Mouse (Mus musculus) skeletal muscle tissue, postnatal 0 days (tissue): ENCODE results near the gene Hinfp. TPM values are rescaled to one million over a fixed set of nuclear protein-coding genes. Genes with fewer than 3 reads are reported as not detected.

Source experiments
- microRNA-seq, 2 experiments: library from miRNA; unstranded; fragments of <30 nt; microRNA quantifications; one replicate each; pipeline ENCODE4; 2016
- polyA plus RNA-seq: library from polyadenylated mRNA; unstranded; fragments of >200 nt; fragmentation: Nextera tagmentation; extraction: Ambion mirVana; gene quantifications from 2 replicates; pipeline ENCODE4 v1.2.1, GENCODE M21; 2015

Hinfp gene
- 7.5 and 7.7 TPM in 2 replicates for polyA plus RNA-seq

DNA sequence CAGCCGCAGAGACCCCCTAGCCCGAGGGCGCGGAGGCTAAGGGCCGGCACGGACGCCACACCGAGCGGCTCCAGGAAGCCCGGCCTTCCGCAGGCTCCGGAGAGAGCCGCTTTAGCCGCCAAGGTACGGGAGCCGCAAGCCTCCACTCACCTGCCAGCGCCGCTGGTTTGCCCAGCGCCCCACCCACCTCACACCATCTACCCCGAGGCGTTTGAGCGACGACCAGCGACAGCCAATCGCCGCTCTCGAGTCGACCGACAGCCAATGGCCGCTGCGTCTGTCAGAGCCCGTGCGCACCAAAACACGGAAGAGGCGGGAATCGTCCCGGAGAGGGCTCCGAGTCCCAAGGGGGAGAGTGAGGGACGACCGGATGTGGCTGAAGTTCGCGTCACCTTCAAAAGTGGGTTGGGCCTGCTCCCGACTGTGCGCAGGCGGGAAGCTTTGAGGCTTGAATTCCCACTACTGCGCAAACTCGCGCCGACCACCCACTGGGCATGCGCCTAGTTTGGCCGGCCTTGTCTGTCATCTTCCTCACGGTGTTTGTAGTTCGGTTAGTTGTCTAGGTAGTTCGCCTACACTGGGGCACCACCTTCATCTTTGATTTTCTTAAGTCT, at the start of gene Hinfp:
Gene Hinfp, minus strand, starts transcription at position 206 of the 614 bp plus-strand sequence.

DNA sequence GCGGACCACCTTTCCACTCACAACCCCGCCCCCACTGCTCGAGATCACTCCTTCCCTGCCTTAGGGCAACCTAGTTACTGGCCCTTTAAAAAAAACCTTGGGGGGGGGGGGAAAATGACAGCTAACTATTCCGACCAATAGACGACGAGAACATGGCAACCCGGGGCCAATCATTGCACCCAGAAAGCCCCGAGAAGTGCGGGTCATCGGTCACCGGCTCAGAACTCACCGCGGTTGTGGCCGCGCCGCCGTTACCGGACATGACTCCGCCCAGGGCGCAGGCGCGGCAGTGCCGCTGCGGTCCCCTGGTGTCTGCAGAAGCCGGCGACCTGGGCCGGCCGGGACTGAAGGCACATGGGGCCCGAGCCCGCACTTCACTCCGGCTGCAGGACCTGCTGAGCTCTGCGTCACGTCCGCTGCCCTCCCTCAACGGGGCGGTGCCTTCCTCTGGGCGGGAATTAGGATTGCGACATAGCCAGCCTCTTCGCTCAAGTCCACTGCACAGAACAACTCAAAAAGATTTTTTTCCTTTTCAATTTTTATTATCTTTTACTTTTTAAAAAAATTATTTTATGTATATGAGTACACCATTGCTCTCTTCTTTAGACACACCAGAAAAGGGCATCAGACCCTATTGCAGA, 38.4 kb upstream of the Hinfp start, which contains the start of gene Hmbs:
Gene Hmbs, minus strand, starts transcription at position 448 of the 641 bp plus-strand sequence.

DNA sequence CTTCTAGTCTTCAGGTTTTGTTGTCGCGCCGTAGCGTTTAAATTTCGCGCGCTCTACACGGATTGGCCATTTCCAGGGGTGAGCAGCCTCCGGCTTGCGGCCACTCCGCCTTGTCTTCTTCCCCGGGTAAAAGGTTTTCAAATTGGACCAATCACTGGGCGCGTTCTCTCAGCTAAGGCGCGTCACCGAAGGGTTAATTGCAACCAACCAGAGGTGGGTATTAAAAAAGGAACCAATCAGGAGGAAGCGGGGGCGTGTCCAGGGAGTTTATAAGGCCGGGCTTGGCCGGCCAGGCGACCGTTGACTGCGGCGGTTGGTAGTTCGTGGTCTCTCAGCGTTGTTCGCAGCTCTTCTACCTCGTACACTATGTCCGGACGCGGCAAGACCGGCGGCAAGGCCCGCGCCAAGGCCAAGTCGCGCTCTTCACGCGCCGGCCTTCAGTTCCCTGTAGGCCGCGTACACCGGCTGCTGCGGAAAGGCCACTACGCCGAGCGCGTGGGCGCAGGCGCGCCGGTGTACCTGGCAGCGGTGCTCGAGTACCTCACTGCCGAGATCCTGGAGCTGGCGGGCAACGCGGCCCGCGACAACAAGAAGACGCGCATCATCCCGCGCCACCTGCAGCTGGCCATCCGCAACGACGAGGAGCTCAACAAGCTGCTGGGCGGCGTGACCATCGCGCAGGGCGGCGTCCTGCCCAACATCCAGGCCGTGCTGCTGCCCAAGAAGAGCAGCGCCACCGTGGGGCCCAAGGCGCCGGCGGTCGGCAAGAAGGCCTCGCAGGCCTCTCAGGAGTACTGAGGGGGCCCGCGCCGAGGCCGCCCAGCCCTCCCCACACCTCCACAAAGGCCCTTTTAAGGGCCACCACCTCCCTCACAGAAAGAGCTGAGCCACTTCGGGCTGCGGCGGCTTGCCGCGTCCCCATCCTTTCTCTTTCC, 29.2 kb upstream of the Hinfp start, which contains the start of gene H2afx:
Gene H2afx, plus strand, starts transcription at position 299 of the 935 bp plus-strand sequence.

DNA sequence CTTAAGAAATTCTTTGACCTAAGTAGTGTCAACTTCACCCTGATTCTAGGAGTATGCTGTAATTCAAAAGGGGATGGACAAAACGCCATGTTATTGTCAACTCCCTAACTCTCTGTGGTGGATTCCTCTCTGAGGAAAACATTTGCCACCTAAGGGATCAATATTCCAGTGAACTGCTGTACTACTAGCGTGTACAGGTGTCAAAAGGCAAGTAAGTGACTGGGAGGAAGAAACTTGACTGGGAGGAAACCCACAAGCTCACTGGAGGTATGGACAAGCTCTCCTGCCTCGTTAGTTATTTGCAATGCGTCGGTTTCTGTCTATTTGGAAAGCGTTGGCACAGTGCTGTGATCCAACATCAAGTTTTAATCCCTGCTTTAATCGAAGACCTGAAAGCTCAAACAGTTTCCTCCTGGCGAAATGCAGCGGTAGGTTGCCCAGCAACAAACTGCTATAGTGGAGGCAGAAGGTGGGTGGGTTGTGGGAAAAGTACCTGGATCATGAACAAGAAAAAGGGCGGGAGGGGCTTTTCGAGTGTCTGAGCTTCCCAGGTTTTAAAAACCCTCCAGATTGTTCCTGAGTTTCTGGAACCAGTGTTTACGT, 20.4 kb upstream of the Hinfp start, which contains the start of gene Dpagt1:
Gene Dpagt1, plus strand, starts transcription at position 252 of the 603 bp plus-strand sequence.

DNA sequence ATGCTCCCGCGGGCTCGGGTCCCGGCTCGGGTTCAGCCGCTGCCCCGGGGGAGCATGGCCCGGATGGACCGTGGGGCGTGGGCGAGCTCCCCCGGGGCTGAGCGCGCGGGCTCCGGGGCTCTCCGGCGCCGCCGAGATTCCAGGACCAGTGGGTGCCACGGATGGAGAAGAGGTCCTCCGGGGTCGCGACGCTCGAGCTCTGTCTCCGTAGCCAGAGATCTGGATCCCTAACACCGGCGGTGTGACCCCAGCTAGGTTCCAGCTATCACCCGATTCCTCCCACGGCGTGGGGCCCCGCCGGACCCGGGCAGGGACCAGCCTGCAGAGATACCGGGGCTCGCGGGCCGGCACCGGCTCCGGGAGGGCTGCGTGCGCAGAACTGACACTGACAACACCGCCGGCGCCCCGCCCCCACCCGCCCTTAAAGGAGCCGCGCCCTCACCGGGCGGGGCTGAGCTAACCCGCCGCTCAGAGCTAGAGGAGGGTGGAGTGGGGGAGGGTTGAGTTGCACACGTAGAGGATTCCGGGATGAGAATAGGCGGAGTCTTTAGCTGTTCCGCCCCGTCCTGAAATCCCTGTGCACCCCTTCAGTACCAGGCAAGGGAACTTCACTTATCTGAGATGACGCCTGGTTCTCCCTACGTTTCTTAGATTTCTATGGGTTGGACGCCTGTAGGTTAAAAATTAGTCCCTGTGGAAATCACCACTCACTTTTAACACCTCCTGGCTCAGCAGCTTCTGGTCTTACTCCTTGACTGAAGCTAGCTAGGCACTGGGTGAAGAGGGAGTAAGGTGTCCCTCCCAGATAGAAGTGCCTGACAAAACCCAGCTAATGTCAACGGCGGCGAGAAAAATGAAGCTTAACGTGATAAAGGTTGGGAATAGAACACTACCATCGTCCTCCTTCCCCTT, 14.7 kb upstream of the Hinfp start, which contains the start of gene C2cd2l:
Gene C2cd2l, minus strand, starts transcription at position 399 of the 912 bp plus-strand sequence.

DNA sequence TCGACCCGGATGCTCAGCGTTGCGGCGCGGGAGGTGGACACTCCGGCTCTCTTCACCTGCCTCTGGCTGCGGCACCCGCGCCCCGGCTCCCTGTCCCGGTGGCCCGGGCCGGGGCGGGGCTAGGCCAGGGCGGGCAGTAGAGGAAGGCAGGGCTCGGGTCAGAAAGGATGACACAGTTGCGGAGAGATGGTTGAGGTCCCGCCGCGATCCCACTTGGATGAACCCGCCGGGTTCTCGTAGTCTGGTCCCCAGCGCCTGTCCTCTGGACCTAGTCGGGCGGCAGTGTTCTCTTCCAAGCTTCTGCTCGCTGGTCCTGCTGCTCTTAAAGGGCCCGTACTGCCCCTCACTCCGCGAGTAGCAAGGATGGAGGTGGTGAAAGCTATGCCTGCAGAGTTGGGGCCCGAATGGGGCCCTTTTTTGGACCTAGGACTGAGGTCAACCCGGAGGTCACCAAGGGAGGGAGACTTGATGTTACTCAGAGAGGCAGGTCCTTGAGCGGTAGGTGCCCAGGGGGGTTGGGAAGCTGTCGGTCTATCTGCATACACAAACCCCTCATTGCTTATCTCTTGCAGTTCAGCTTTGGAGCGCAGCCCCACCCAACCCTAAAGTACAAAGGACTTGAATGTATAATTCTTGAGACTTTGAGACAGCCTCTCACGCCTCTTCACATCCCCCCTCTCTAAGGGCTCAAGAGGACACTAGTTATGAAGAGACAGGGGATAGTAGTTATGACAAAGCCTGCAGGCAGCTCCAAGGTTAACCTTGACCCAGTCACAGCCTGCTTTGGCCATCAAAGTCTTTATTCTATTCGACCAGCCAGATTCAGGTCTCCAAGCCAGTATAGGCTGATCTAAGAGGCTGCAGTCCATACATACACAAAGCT, 17.2 kb downstream of the Hinfp start, which contains the start of gene Abcg4:
Gene Abcg4, minus strand, starts transcription at position 540 of the 883 bp plus-strand sequence.

DNA sequence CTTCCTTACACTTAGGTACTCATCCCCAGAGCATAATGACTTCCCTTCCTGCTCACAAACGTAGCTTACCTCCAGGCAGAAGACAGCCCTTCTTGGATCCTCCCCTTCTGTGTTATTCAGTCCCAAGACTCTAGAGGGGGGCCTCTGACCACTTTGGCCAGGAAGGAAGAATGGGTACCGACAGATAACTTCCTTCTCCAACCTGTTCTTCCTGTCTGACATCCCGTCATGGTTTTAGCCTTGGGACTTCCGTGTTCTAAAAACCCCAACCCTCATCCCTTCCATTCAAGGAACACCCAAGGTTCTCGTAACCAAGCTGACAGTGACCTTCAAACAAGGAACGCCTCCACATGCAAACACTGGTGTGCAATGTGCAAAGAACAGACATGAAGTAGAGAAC, 37.0 kb downstream of the Hinfp start, which contains the start of gene Nlrx1:
Gene Nlrx1, minus strand, starts transcription at position 168 of the 400 bp plus-strand sequence.

DNA sequence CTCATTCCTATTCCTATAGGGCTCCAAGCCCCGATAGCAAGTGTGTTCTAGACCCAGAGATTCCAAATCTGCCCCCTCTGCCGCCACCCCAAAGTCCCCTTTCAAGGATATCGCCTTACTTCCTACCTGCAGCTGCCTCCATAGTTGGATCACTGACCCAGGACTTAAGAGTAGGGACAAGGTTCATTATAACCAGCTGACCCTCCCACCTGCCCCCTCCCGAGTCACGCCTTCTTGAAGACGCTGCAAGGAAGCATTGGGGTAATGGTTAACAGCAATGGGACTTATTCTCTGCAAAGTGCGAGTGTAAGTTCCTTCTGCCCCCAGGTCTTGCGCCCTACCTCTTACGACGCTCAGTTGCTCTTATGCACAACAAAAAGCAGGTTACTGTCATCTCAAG, 54.2 kb downstream of the Hinfp start, which contains the start of gene Pdzd3:
Gene Pdzd3, minus strand, starts transcription at position 158 of the 400 bp plus-strand sequence.

Small RNAs within 50 kb of the gene (microRNA-seq; reads per million reads assigned to microRNA genes)
- gene Gm44335: 0 reads per million in 2 experiments

Other genes starting within 250 kb of the Hinfp start
- 134 and 136 TPM in 2 replicates for gene Usp2, start 238.7 kb downstream of the Hinfp start, polyA plus RNA-seq
- gene Mfrp, start 203.9 kb downstream of the Hinfp start, polyA plus RNA-seq: not detected in 2 replicates
- gene C1qtnf5, start 198.4 kb downstream of the Hinfp start, polyA plus RNA-seq: 3.1 and 4.4 TPM in 2 replicates
- gene Gm49380, start 192.2 kb downstream of the Hinfp start, polyA plus RNA-seq: 0.21 TPM in 1 of 2 replicates, not detected in the other
- gene Rnf26, start 192.2 kb downstream of the Hinfp start, polyA plus RNA-seq: 15.9 and 18.6 TPM in 2 replicates
- 42.7 and 51.8 TPM in 2 replicates for gene Mcam, start 171.2 kb downstream of the Hinfp start, polyA plus RNA-seq
- 4.2 and 5.2 TPM in 2 replicates for gene Cbl, start 71.6 kb downstream of the Hinfp start, polyA plus RNA-seq
- not detected in 2 replicates for gene Ccdc153, start 65.0 kb downstream of the Hinfp start, polyA plus RNA-seq
- not detected in 2 replicates for gene Pdzd3, start 54.2 kb downstream of the Hinfp start, polyA plus RNA-seq
- 10.4 and 10.9 TPM in 2 replicates for gene Nlrx1, start 37.1 kb downstream of the Hinfp start, polyA plus RNA-seq
- gene Abcg4, start 17.1 kb downstream of the Hinfp start, polyA plus RNA-seq: 0.38 and 0.58 TPM in 2 replicates
- 3.5 and 6.5 TPM in 2 replicates for gene C2cd2l, start 14.6 kb upstream of the Hinfp start, polyA plus RNA-seq
- 19.2 and 20.1 TPM in 2 replicates for gene Dpagt1, start 20.3 kb upstream of the Hinfp start, polyA plus RNA-seq
- 55.3 and 61.5 TPM in 2 replicates for gene H2afx, start 29.0 kb upstream of the Hinfp start, polyA plus RNA-seq
- gene Hmbs, start 38.6 kb upstream of the Hinfp start, polyA plus RNA-seq: 44.7 and 48.8 TPM in 2 replicates
- 17.4 and 18.7 TPM in 2 replicates for gene Vps11, start 56.0 kb upstream of the Hinfp start, polyA plus RNA-seq
- 5.4 and 5.8 TPM in 2 replicates for gene Hyou1, start 73.8 kb upstream of the Hinfp start, polyA plus RNA-seq
- 57.2 and 57.6 TPM in 2 replicates for gene Slc37a4, start 91.2 kb upstream of the Hinfp start, polyA plus RNA-seq
- gene Rps25, start 101.5 kb upstream of the Hinfp start, polyA plus RNA-seq: 1,824 and 1,924 TPM in 2 replicates
- 70.1 and 75.2 TPM in 2 replicates for gene Trappc4, start 101.9 kb upstream of the Hinfp start, polyA plus RNA-seq
- 14.7 and 17.9 TPM in 2 replicates for gene Ccdc84, start 112.9 kb upstream of the Hinfp start, polyA plus RNA-seq
- not detected in 2 replicates for gene Foxr1, start 135.5 kb upstream of the Hinfp start, polyA plus RNA-seq
- gene Upk2, start 149.3 kb upstream of the Hinfp start, polyA plus RNA-seq: 0.16 and 0.22 TPM in 2 replicates
- 13.3 and 14.9 TPM in 2 replicates for gene Bcl9l, start 177.2 kb upstream of the Hinfp start, polyA plus RNA-seq